Mouse (Mus musculus): ENCODE data around the gene Tnp2. TPM values are rescaled to one million over a fixed set of nuclear protein-coding genes. Genes with fewer than 3 reads are reported as not detected.

Gene Tnp2
- polyA plus RNA-seq, 1 experiment from 2014 or later = not detected

GRCm38 (mm10) chr16:10762569-10763180 lies 25.8 kb downstream of the Tnp2 start:
- Histone ChIP-seq H3K4me3 (no peak overlapping the region), H3K9ac (replicated peaks) (no peak overlapping the region), H3K27ac (replicated peaks) (no peak overlapping the region), H3K36me3 (no peaks in the 10 kb centered on the region), H3K9me3 (no peaks in the 10 kb centered on the region), H3K27me3 (no peaks in the 10 kb centered on the region), H3K4me1 (no peaks in the 10 kb centered on the region), H3K4me2 (replicated peaks) (no peak overlapping the region)
- 70% methylated on average over 5 of the region's 5 CpGs for WGBS
- ATAC-seq (replicated peaks) = no peak

DNA sequence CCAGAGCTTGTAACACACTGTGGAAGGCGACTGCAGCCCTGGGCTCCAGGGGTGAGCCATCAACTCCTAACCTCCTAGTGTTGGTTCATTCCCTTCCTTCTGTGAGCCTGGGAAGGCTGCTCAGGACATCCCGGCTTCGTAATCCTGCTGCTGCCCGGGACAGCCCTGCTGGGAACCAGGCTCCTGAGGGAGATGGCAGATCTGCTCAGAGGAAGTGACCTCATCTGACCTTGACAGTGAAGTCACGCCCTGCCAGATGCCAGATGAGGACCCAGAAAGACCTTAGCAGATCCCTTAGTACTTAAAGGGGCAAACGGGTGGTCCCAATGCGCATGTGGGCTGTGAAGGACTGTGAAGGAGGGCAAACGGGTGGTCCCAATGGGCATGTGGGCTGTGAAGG lies 27.3 kb downstream of the Tnp2 start:
- H3K4me1 ChIP-seq = no peaks in the 10 kb centered on the region
- no peaks in the 10 kb centered on the region for H3K36me3 ChIP-seq
- no peaks in the 10 kb centered on the region for H3K27me3 ChIP-seq
- no peak overlapping the region for H3K4me3 ChIP-seq
- no peak overlapping the region for H3K27ac ChIP-seq (replicated peaks)
- no peak for ATAC-seq (replicated peaks)
- no peak overlapping the region for H3K4me2 ChIP-seq (replicated peaks)
- 85% methylated on average over 8 of the region's 8 CpGs for WGBS
- no peaks in the 10 kb centered on the region for H3K9me3 ChIP-seq
- no peak overlapping the region for H3K9ac ChIP-seq (replicated peaks)

DNA sequence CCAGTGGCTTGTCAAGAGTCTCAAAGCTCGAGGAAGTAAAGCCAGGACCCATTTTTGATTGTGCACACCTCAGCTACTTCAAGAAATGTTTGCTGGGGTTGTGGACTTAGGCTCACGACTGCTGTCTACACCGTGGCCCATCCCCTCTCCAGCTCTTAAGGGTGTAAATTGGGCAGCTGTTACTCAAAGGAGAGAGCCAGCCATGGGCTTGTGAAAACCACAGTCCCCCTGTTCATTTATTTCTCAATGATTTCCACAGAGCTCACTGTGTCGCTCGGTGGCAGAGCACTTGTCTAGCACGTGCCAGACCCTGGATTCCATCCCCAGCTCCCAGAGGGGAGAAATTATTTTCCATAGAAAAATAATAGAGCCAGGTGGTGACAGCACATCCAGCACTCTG lies 32.3 kb downstream of the Tnp2 start:
- ATAC-seq (replicated peaks) = no peak
- no peaks in the 10 kb centered on the region for H3K27me3 ChIP-seq
- no peaks in the 10 kb centered on the region for H3K4me1 ChIP-seq
- H3K36me3 ChIP-seq = no peaks in the 10 kb centered on the region
- H3K27ac ChIP-seq (replicated peaks) = no peak overlapping the region
- no peak overlapping the region for H3K4me2 ChIP-seq (replicated peaks)
- H3K4me3 ChIP-seq = no peak overlapping the region
- WGBS = 66% methylated on average over 6 of the region's 6 CpGs
- no peaks in the 10 kb centered on the region for H3K9me3 ChIP-seq
- H3K9ac ChIP-seq (replicated peaks) = no peak overlapping the region

- H3K27me3 ChIP-seq = no peaks in the 10 kb centered on the region
- H3K4me2 ChIP-seq (replicated peaks) = no peak overlapping the region
- ATAC-seq (replicated peaks) = no peak
- H3K36me3 ChIP-seq = no peaks in the 10 kb centered on the region
- H3K9ac ChIP-seq (replicated peaks) = no peak overlapping the region
- no peak overlapping the region for H3K27ac ChIP-seq (replicated peaks)
- H3K4me1 ChIP-seq = peaks cover 4% of the 10 kb centered on the region; the same call in 1 of the 2 replicates
- H3K9me3 ChIP-seq = no peaks in the 10 kb centered on the region
- 83% methylated on average over 3 of the region's 3 CpGs for WGBS
- H3K4me3 ChIP-seq = no peak overlapping the region
Measured at GRCm38 (mm10) chr16:10754521-10755296, 33.8 kb downstream of the Tnp2 start.

GRCm38 (mm10) chr16:10749824-10750223 lies 38.6 kb downstream of the Tnp2 start:
- whole genome bisulfite sequencing = 51% methylated on average over 7 of the region's 7 CpGs
- H3K4me3 ChIP-seq = no peak overlapping the region
- no peak overlapping the region for H3K27ac ChIP-seq (replicated peaks)
- H3K9ac ChIP-seq (replicated peaks) = no peak overlapping the region
- no peak overlapping the region for H3K4me2 ChIP-seq (replicated peaks)
- ATAC-seq (replicated peaks) = peak; percentile 76
- H3K36me3 ChIP-seq = no peaks in the 10 kb centered on the region
- H3K27me3 ChIP-seq = no peaks in the 10 kb centered on the region
- peaks cover 9% of the 10 kb centered on the region; the same call in 1 of the 2 replicates for H3K4me1 ChIP-seq
- no peaks in the 10 kb centered on the region for H3K9me3 ChIP-seq

DNA sequence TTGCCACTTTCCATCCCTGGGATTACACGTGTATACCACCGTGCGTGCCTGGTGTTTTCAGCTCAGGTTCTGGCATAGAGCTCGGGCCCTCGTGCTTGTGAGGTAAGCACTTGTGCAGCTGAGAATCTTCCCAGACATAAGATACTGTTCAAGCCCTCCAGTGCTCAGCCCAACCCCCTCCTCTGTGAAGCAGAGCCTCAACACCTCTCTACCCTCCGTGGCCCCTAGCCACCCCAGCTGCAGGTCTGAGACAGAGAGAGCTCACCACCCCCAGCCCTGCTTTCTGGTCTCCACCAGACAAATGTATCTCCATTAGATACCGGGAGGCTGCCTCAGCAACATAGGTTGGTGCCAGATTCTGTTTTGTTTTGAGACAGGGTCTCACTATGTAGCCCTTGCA lies 39.2 kb downstream of the Tnp2 start:
- H3K9ac ChIP-seq (replicated peaks) = no peak overlapping the region
- 72% methylated on average over 7 of the region's 7 CpGs for WGBS
- H3K36me3 ChIP-seq = no peaks in the 10 kb centered on the region
- peak; percentile 23; the same call in 1 of the 2 replicates for ATAC-seq (replicated peaks)
- H3K9me3 ChIP-seq = no peaks in the 10 kb centered on the region
- peaks cover 9% of the 10 kb centered on the region; the same call in 1 of the 2 replicates for H3K4me1 ChIP-seq
- H3K4me2 ChIP-seq (replicated peaks) = no peak overlapping the region
- H3K27ac ChIP-seq (replicated peaks) = no peak overlapping the region
- H3K27me3 ChIP-seq = no peaks in the 10 kb centered on the region
- no peak overlapping the region for H3K4me3 ChIP-seq

DNA sequence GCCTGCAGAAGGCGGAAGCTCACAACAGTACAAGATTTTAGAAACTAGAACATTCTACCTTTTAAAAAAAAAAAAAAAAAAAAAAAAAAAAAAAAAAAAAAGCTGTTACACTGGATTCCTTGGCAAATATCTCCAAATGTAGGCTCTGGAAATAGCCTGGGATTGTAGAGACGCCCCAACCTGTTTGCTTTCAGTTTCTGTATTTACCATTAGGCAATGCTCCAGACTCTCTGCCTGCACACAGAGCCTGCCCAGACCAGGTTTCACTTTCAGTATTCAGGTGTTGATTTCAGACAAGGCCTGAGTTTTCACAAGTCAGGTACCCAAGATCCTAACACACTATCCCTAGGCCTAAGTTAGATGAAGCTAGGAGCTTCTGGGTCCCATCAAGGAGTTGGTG lies 47.4 kb downstream of the Tnp2 start:
- no peak overlapping the region for H3K4me3 ChIP-seq
- no peak overlapping the region for H3K9ac ChIP-seq (replicated peaks)
- H3K9me3 ChIP-seq = no peaks in the 10 kb centered on the region
- H3K4me2 ChIP-seq (replicated peaks) = no peak overlapping the region
- no peaks in the 10 kb centered on the region for H3K36me3 ChIP-seq
- H3K27me3 ChIP-seq = no peaks in the 10 kb centered on the region
- no peaks in the 10 kb centered on the region for H3K4me1 ChIP-seq
- H3K27ac ChIP-seq (replicated peaks) = no peak overlapping the region
- 91% methylated on average over 2 of the region's 2 CpGs for WGBS
- ATAC-seq (replicated peaks) = no peak

DNA sequence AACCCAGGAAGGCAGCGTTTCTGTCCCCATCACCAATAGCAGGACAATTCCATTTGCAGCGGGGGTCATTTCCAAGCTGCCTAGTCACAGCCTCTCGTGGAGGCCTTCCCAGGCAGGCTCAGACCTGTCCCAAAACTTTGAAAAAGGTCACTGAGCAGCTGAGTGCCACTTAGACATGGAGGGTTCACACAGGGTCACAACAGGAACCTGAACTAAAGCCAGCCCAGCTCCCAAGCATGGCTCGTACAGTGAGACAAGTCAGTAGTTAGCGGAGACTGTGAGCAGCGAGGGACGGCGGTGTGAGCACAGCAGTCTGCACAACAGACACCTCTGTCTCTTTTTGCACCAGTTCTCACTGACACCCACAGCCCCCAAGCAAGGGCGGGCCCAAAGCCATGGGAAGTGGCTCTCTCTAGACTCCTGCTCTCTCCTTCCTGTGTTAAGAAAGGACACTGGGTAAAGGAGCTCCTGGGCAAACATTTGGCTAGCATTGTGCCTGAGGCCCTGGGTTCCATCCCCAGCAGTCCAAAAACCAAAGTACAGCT lies 48.5 kb downstream of the Tnp2 start:
- Histone ChIP-seq H3K9me3 (no peaks in the 10 kb centered on the region), H3K4me2 (replicated peaks) (no peak overlapping the region), H3K9ac (replicated peaks) (no peak overlapping the region), H3K4me3 (no peak overlapping the region), H3K4me1 (no peaks in the 10 kb centered on the region), H3K27me3 (no peaks in the 10 kb centered on the region), H3K27ac (replicated peaks) (no peak overlapping the region), H3K36me3 (no peaks in the 10 kb centered on the region)
- ATAC-seq (replicated peaks) = no peak
- WGBS = 69% methylated on average over 9 of the region's 9 CpGs

GRCm38 (mm10) chr16:10738866-10739265 lies 49.6 kb downstream of the Tnp2 start:
- no peaks in the 10 kb centered on the region for H3K27me3 ChIP-seq
- H3K27ac ChIP-seq (replicated peaks) = no peak overlapping the region
- H3K4me1 ChIP-seq = no peaks in the 10 kb centered on the region
- no peak overlapping the region for H3K4me3 ChIP-seq
- H3K9me3 ChIP-seq = no peaks in the 10 kb centered on the region
- WGBS = 88% methylated on average over 3 of the region's 3 CpGs
- no peak overlapping the region for H3K4me2 ChIP-seq (replicated peaks)
- no peaks in the 10 kb centered on the region for H3K36me3 ChIP-seq
- no peak overlapping the region for H3K9ac ChIP-seq (replicated peaks)
- ATAC-seq (replicated peaks) = no peak

Other genes with a start within 250 kb of the Tnp2 start
- gene Dexi, start 245.6 kb downstream of the Tnp2 start, polyA plus RNA-seq (2015; fragmentation: Nextera tagmentation; extraction: Ambion mirVana) = 18.1 and 18.3 TPM in 2 replicates
- 71.2 and 77.1 TPM in 2 replicates for gene Clec16a, start 243.3 kb downstream of the Tnp2 start, polyA plus RNA-seq (2015; fragmentation: Nextera tagmentation; extraction: Ambion mirVana)
- gene Socs1, start 3.1 kb downstream of the Tnp2 start, polyA plus RNA-seq (2015; fragmentation: Nextera tagmentation; extraction: Ambion mirVana) = 1.7 and 2.1 TPM in 2 replicates
- gene Prm3, start 2.3 kb upstream of the Tnp2 start, polyA plus RNA-seq (2015; fragmentation: Nextera tagmentation; extraction: Ambion mirVana) = not detected in 2 replicates
- gene Prm2, start 7.5 kb upstream of the Tnp2 start, polyA plus RNA-seq (2015; fragmentation: Nextera tagmentation; extraction: Ambion mirVana) = not detected in 2 replicates
- gene Prm1, start 17.2 kb upstream of the Tnp2 start, polyA plus RNA-seq (2015; fragmentation: Nextera tagmentation; extraction: Ambion mirVana) = not detected in 2 replicates
- gene Gm11172, start 24.3 kb upstream of the Tnp2 start, polyA plus RNA-seq (2015; fragmentation: Nextera tagmentation; extraction: Ambion mirVana) = not detected in 2 replicates
- gene Rmi2, start 46.4 kb upstream of the Tnp2 start, polyA plus RNA-seq (2015; fragmentation: Nextera tagmentation; extraction: Ambion mirVana) = 0.94 and 1.5 TPM in 2 replicates